Mouse (Mus musculus) MEL (cell line): ENCODE results near the gene Cdh23. TPM values are rescaled to one million over a fixed set of nuclear protein-coding genes. Genes with fewer than 3 reads are reported as not detected.

Experiments used
- DNase-seq: peaks from one replicate; pipeline ENCODE4 v3.0.0; 2011; ENCODE audit warnings: low read depth, low spot score
- H3K27ac ChIP-seq: 2 replicates; pipeline ENCODE4 v1.5.1; 2012; ENCODE audit warnings: low read depth, mild to moderate bottlenecking, control low read depth, low read length, moderate library complexity; ENCODE audit not compliant: control insufficient read depth
- H3K27me3 ChIP-seq, 2 experiments: fragments of 150-350 bp in 1 of 2; sonication (generic) in 1 of 2; 2 replicates each; pipeline ENCODE4 v1.6.1; 2012; ENCODE audit warnings: low read length in 2 of 2, mild to moderate bottlenecking in 2 of 2, improper control_type of control experiment in 1 of 2, moderate library complexity in 1 of 2; ENCODE audit not compliant: insufficient read depth in 2 of 2, control insufficient read depth in 1 of 2
- H3K36me3 ChIP-seq, 2 experiments: 2 replicates each; pipeline ENCODE4 v1.6.1; 2012 to 2014; ENCODE audit warnings: low read length in 2 of 2, improper control_type of control experiment in 1 of 2, inconsistent platforms in 1 of 2, mild to moderate bottlenecking in 1 of 2; ENCODE audit not compliant: insufficient read depth in 2 of 2, control insufficient read depth in 1 of 2
- H3K4me1 ChIP-seq, 2 experiments: fragments of 150-350 bp in 1 of 2; sonication (generic) in 1 of 2; 2 replicates each; pipeline ENCODE4 v1.6.1; 2012; ENCODE audit warnings: low read length in 2 of 2, improper control_type of control experiment in 1 of 2, mild to moderate bottlenecking in 1 of 2; ENCODE audit not compliant: insufficient read depth in 2 of 2, control insufficient read depth in 1 of 2
- H3K4me3 ChIP-seq, 2 experiments: fragments of 150-350 bp in 1 of 2; sonication (generic) in 1 of 2; 2 replicates each; pipeline ENCODE4 v1.5.1; 2012; ENCODE audit warnings: low read depth in 2 of 2, low read length in 2 of 2, mild to moderate bottlenecking in 2 of 2, moderate library complexity in 2 of 2, control low read depth in 1 of 2, improper control_type of control experiment in 1 of 2; ENCODE audit not compliant: control insufficient read depth in 1 of 2, insufficient read depth in 1 of 2
- H3K79me2 ChIP-seq: 2 replicates; pipeline ENCODE4 v1.6.1; 2012; ENCODE audit warnings: mild to moderate bottlenecking, low read length, moderate library complexity; ENCODE audit not compliant: control insufficient read depth, poor library complexity, insufficient read depth
- H3K9ac ChIP-seq: 2 replicates; pipeline ENCODE4 v1.6.1; 2012; ENCODE audit warnings: low read depth, mild to moderate bottlenecking, control low read depth, low read length, moderate library complexity; ENCODE audit not compliant: control insufficient read depth, poor library complexity, severe bottlenecking
- H3K9me3 ChIP-seq: fragments of 150-350 bp; sonication (generic); replicated peaks from 2 replicates; pipeline ENCODE4 v1.6.1; 2012; ENCODE audit warnings: mild to moderate bottlenecking, low read length, improper control_type of control experiment, moderate library complexity; ENCODE audit not compliant: insufficient read depth
- CHD1 ChIP-seq: IDR thresholded peaks from 2 replicates; pipeline ENCODE4 v1.6.1; 2012; ENCODE audit warnings: low read depth, mild to moderate bottlenecking, inconsistent platforms, low read length, improper control_type of control experiment
- CTCF ChIP-seq, 3 experiments: IDR thresholded peaks in 2 of 3; conservative IDR thresholded peaks in 1 of 3; 2 replicates each; pipeline ENCODE4 v1.5.1; 2011 to 2012; ENCODE audit warnings: low read length in 3 of 3, low read depth in 2 of 3, mild to moderate bottlenecking in 2 of 3, improper control_type of control experiment in 1 of 3, inconsistent platforms in 1 of 3, mixed read lengths in 1 of 3, moderate library complexity in 1 of 3; ENCODE audit not compliant: control insufficient read depth in 1 of 3, insufficient read depth in 1 of 3, poor library complexity in 1 of 3, severe bottlenecking in 1 of 3
- GABPA ChIP-seq: IDR thresholded peaks from 2 replicates; pipeline ENCODE4 v1.6.1; 2012; ENCODE audit warnings: low read depth, mild to moderate bottlenecking, inconsistent platforms, low read length, improper control_type of control experiment, moderate library complexity
- HCFC1 ChIP-seq: IDR thresholded peaks from 2 replicates; pipeline ENCODE4 v1.6.1; 2012; ENCODE audit warnings: low read depth, mild to moderate bottlenecking, inconsistent platforms, low read length, improper control_type of control experiment, moderate library complexity
- KAT2A ChIP-seq: conservative IDR thresholded peaks from 2 replicates; pipeline ENCODE4 v1.6.1; 2012; ENCODE audit warnings: low read depth, low read length, improper control_type of control experiment, inconsistent platforms
- MAZ ChIP-seq: IDR thresholded peaks from 2 replicates; pipeline ENCODE4 v1.6.1; 2012; ENCODE audit warnings: low read depth, mild to moderate bottlenecking, inconsistent platforms, low read length, improper control_type of control experiment
- NELFE ChIP-seq: IDR thresholded peaks from 2 replicates; pipeline ENCODE4 v1.6.1; 2011; ENCODE audit warnings: low read depth, low read length, improper control_type of control experiment
- POLR2AphosphoS5 ChIP-seq: IDR thresholded peaks from 2 replicates; pipeline ENCODE4 v1.6.1; 2012; ENCODE audit warnings: low read depth, borderline replicate concordance, mild to moderate bottlenecking, inconsistent platforms, low read length, moderate library complexity, mixed read lengths
- SMC3 ChIP-seq: IDR thresholded peaks from 2 replicates; pipeline ENCODE4 v1.6.1; 2011; ENCODE audit warnings: low read depth, low read length, improper control_type of control experiment
- UBTF ChIP-seq: IDR thresholded peaks from 2 replicates; pipeline ENCODE4 v1.6.1; 2012; ENCODE audit warnings: low read depth, mild to moderate bottlenecking, inconsistent platforms, low read length, improper control_type of control experiment, moderate library complexity, borderline replicate concordance; ENCODE audit not compliant: insufficient read depth
- USF2 ChIP-seq, 2 experiments: IDR thresholded peaks; 2 replicates each; pipeline ENCODE4 v1.6.1; 2011 to 2012; ENCODE audit warnings: improper control_type of control experiment in 2 of 2, low read length in 2 of 2, borderline replicate concordance in 1 of 2, inconsistent platforms in 1 of 2, low read depth in 1 of 2, mild to moderate bottlenecking in 1 of 2; ENCODE audit not compliant: insufficient read depth in 1 of 2
- ZMIZ1 ChIP-seq: IDR thresholded peaks from 2 replicates; pipeline ENCODE4 v1.6.1; 2012; ENCODE audit warnings: low read depth, mild to moderate bottlenecking, inconsistent platforms, low read length, improper control_type of control experiment, moderate library complexity
- polyA plus RNA-seq, 2 experiments: library from polyadenylated mRNA; stranded (reverse) in 1 of 2; unstranded in 1 of 2; fragments of >175 nt in 1 of 2; fragments of >200 nt in 1 of 2; gene quantifications; 2 replicates each; pipeline versions ENCODE4 v1.2.1 to v1.2.4; 2012; ENCODE audit warnings: low replicate concordance in 2 of 2, low read depth in 1 of 2; ENCODE audit not compliant: insufficient read length in 2 of 2, insufficient read depth in 1 of 2, missing spikeins in 1 of 2
- total RNA-seq: library from RNA; depleted of rRNA; stranded (reverse); fragments of 300-350 nt; gene quantifications from 2 replicates; pipeline ENCODE4 v1.2.3, GENCODE M21; 2012

Gene Cdh23
- total and polyA plus RNA-seq, 3 experiments, result 0.04 TPM; not detected in 2

DNA sequence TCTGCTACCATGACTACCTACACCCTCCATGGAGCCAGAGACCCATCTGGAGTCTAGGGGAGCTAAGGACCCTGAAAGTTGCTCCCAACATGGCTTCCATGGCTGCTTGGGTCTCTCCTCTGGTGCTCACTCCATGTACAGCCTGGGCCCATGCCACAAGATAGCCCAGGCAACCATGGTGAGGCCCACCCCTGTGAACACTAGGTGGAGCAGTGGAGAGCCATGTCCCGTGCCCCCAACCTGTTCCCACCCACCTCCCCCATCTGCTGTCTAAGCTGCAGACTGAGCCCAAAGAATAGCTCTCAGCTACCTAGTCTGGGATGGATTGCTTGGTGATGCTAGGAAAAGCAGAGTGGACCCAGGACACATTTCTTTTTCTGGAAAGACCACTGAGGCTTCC is 27.1 kb upstream of the Cdh23 start:
- Histone ChIP-seq H3K4me1 (no peaks in the 10 kb centered on the region), H3K79me2 (no peaks in the 10 kb centered on the region), H3K27ac (no peak overlapping the region), H3K27me3 (no peaks in the 10 kb centered on the region), H3K4me3 (no peak overlapping the region), H3K9me3 (no peaks in the 10 kb centered on the region), H3K9ac (no peak overlapping the region), H3K36me3 (no peaks in the 10 kb centered on the region)
- no peak for DNase-seq
- TF ChIP-seq CTCF (IDR thresholded peaks at IDR 0.05 in 2 of 3, conservative IDR thresholded peaks at IDR 0.05 in 1 of 3; ENCODE audit: control insufficient read depth in 1 of 3, insufficient read depth in 1 of 3, low read depth in 2 of 3, low read length in 3 of 3, poor library complexity in 1 of 3, severe bottlenecking in 1 of 3) (peak in 2 of 3 experiments; percentile 7 to 20; a peak in 3 of 6 replicates), UBTF (no peak)

DNA sequence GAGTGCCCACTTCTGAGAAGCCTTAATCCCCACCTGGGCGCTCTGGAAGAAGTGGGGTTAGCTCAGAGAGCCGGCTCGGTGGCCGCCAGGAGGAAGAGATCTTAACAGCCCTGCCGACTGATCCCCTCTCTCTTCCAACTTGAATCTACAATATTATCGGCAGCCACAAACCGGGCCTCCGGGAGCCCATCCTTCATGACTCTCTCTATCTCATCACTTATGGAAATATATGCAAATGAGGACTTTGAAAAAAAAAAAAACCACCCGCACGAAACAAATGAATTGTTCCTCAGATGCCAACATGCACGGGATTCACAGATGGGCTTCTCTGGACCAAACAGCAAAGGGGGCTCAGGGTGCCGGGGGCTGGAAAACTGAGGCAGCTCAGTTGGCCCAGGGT is 25.4 kb upstream of the Cdh23 start:
- Histone ChIP-seq H3K27me3 (no peaks in the 10 kb centered on the region), H3K9me3 (no peaks in the 10 kb centered on the region), H3K27ac (no peak overlapping the region), H3K4me1 (no peaks in the 10 kb centered on the region), H3K9ac (no peak overlapping the region), H3K4me3 (no peak overlapping the region), H3K36me3 (no peaks in the 10 kb centered on the region), H3K79me2 (no peaks in the 10 kb centered on the region)
- DNase-seq, result no peak
- TF ChIP-seq POLR2AphosphoS5 (no peak), KAT2A (no peak)

GRCm38 (mm10) chr10:60720461-60720860 is 24.2 kb upstream of the Cdh23 start:
- no peaks in the 10 kb centered on the region for H3K27me3 ChIP-seq
- no peak for TF ChIP-seq UBTF
- TF ChIP-seq NELFE, result no peak
- no peak for TF ChIP-seq USF2 (IDR thresholded peaks at IDR 0.05; ENCODE audit: borderline replicate concordance in 1 of 2, insufficient read depth in 1 of 2, low read depth in 1 of 2, low read length in 2 of 2)
- TF ChIP-seq CHD1, result no peak
- TF ChIP-seq MAZ, result no peak
- no peak for TF ChIP-seq SMC3
- TF ChIP-seq GABPA, result no peak
- TF ChIP-seq ZMIZ1, result no peak
- TF ChIP-seq HCFC1, result no peak
- no peak overlapping the region for H3K27ac ChIP-seq
- no peak overlapping the region for H3K9ac ChIP-seq
- DNase-seq, result no peak
- no peaks in the 10 kb centered on the region for H3K4me1 ChIP-seq
- no peaks in the 10 kb centered on the region for H3K9me3 ChIP-seq
- H3K36me3 ChIP-seq, result no peaks in the 10 kb centered on the region
- H3K4me3 ChIP-seq, result no peak overlapping the region
- no peaks in the 10 kb centered on the region for H3K79me2 ChIP-seq
